Mouse (Mus musculus): ENCODE data around the gene Pard6b. TPM values are rescaled to one million over a fixed set of nuclear protein-coding genes. Genes with fewer than 3 reads are reported as not detected.

Pard6b gene
- total and polyA plus RNA-seq, 3 experiments: 3.9 to 7.6 TPM; not detected in 1

DNA sequence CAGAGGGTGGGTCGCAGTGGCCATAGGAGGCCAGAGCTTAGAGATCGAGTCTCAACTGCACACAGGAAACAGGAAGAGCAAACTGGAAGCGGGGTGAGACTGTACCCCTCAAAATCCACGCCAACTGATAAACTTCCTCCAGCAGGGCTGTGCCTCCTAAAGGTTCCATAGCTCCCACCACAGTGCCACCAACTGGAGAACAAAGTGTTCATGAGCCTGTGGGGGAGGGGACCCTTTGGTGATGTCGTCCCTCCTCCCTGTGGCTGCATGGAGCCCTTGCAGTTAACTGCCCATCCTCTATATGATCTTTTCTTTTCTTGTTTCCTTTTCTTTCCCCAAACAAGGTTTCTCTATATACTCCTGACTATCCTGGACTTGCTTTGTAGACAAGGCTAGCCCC is 32.9 kb downstream of the Pard6b start (continued):
- TF ChIP-seq CHD2 (IDR thresholded peaks at IDR 0.05; ENCODE audit: low read length): no peak

DNA sequence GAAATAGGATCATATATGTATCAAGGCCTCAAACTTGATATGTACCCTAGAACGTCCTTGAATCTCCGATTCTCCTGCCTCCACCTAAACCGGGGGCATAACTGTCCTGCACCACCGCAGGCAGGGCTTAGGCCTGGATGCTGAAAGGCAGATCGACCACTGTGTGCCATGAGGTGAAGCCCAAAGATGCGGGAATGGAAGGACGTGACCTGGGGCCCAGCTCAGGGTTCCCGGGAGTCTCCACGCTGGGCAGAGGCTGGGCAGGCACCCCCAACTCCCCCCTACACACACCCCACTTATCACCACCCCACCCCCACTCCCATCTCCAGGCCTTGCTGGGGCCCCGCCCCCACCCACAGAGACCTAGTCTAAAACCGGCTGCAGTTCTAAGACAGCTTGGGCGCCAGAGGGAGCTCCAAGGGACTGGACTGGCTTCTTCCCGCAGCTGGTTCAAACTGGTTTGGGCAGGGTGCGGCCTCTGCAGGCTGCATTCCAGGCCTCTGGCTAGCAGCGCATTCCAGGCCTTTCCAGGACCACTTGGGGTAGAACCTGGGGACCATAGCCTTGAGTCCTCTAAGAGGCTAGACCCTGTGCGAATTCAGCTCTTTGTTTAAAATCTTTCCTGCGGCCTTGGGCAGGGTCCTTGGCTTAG is 34.0 kb downstream of the Pard6b start:
- Histone ChIP-seq H3K27me3 (ENCODE audit: control insufficient read depth in 1 of 2, insufficient read depth in 2 of 2, low read length in 2 of 2) (no peaks in the 10 kb centered on the region), H3K27ac (ENCODE audit: control insufficient read depth, low read depth, low read length) (no peak overlapping the region), H3K4me3 (ENCODE audit: control insufficient read depth in 1 of 2, insufficient read depth in 1 of 2, low read depth in 2 of 2, low read length in 2 of 2) (no peak overlapping the region), H3K36me3 (ENCODE audit: control insufficient read depth in 1 of 2, insufficient read depth in 2 of 2, low read length in 2 of 2) (peaks cover 0 to 5% of the 10 kb centered on the region in 2 experiments; a peak in 2 of 4 replicates), H3K79me2 (ENCODE audit: control insufficient read depth, insufficient read depth, low read length, poor library complexity) (no peaks in the 10 kb centered on the region), H3K9me3 (replicated peaks; ENCODE audit: insufficient read depth, low read length) (no peaks in the 10 kb centered on the region), H3K9ac (ENCODE audit: control insufficient read depth, low read depth, low read length, poor library complexity, severe bottlenecking) (no peak overlapping the region), H3K4me1 (ENCODE audit: control insufficient read depth in 1 of 2, insufficient read depth in 2 of 2, low read length in 2 of 2) (peaks cover 0 to 8% of the 10 kb centered on the region in 2 experiments; a peak in 3 of 4 replicates)
- DNase-seq (ENCODE audit: low read depth, low spot score): no peak
- TF ChIP-seq CTCF (IDR thresholded peaks at IDR 0.05 in 2 of 3, conservative IDR thresholded peaks at IDR 0.05 in 1 of 3; ENCODE audit: control insufficient read depth in 1 of 3, insufficient read depth in 1 of 3, low read depth in 2 of 3, low read length in 3 of 3, poor library complexity in 1 of 3, severe bottlenecking in 1 of 3) (peak in 2 of 3 experiments; percentile 7 to 28; a peak in 3 of 6 replicates), MXI1 (IDR thresholded peaks at IDR 0.05; ENCODE audit: low read depth, low read length) (no peak)

DNA sequence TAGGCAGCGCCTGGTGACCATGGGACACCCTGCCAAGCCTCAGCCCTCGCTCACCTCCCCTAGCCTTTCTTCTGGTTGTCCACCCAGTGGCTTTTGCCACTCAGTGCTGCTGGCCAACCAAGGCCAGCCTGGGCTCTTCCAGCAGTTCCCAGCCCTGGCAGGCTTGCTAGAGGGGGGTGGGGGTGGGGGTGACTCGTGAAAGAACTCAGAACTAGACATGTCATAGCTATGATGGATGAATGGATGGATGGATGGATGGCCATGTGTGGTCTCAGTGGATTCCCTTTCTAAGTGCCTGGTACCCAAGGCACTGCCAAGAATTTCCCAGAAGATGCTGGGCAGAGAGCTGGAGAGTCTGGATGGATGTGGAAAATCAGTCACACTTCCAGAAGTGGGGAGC is 35.0 kb downstream of the Pard6b start:
- TF ChIP-seq POLR2A (IDR thresholded peaks at IDR 0.05; ENCODE audit: control insufficient read depth in 1 of 2, insufficient read depth in 1 of 2, low read depth in 1 of 2, low read length in 2 of 2, poor library complexity in 1 of 2) (no peak), NRF1 (IDR thresholded peaks at IDR 0.05; ENCODE audit: insufficient read depth, low read depth, low read length, poor library complexity, severe bottlenecking) (no peak), GABPA (IDR thresholded peaks at IDR 0.05; ENCODE audit: low read depth, low read length) (no peak), MAZ (IDR thresholded peaks at IDR 0.05; ENCODE audit: low read depth, low read length) (no peak)
- Histone ChIP-seq H3K9ac (ENCODE audit: control insufficient read depth, low read depth, low read length, poor library complexity, severe bottlenecking) (no peak overlapping the region), H3K9me3 (replicated peaks; ENCODE audit: insufficient read depth, low read length) (no peaks in the 10 kb centered on the region), H3K27me3 (ENCODE audit: control insufficient read depth in 1 of 2, insufficient read depth in 2 of 2, low read length in 2 of 2) (no peaks in the 10 kb centered on the region), H3K79me2 (ENCODE audit: control insufficient read depth, insufficient read depth, low read length, poor library complexity) (no peaks in the 10 kb centered on the region), H3K27ac (ENCODE audit: control insufficient read depth, low read depth, low read length) (no peak overlapping the region), H3K4me1 (ENCODE audit: control insufficient read depth in 1 of 2, insufficient read depth in 2 of 2, low read length in 2 of 2) (peaks cover 0 to 8% of the 10 kb centered on the region in 2 experiments; a peak in 3 of 4 replicates), H3K4me3 (ENCODE audit: control insufficient read depth in 1 of 2, insufficient read depth in 1 of 2, low read depth in 2 of 2, low read length in 2 of 2) (no peak overlapping the region), H3K36me3 (ENCODE audit: control insufficient read depth in 1 of 2, insufficient read depth in 2 of 2, low read length in 2 of 2) (peaks cover 0 to 5% of the 10 kb centered on the region in 2 experiments; a peak in 2 of 4 replicates)
- no peak for DNase-seq (ENCODE audit: low read depth, low spot score)

GRCm38 (mm10) chr2:168117147-168117546 is 36.3 kb downstream of the Pard6b start:
- H3K4me1 ChIP-seq (ENCODE audit: control insufficient read depth in 1 of 2, insufficient read depth in 2 of 2, low read length in 2 of 2): peaks cover 0 to 8% of the 10 kb centered on the region in 2 experiments; a peak in 3 of 4 replicates
- peak overlapping the region; percentile 44; the same call in 1 of the 2 replicates for H3K9ac ChIP-seq (ENCODE audit: control insufficient read depth, low read depth, low read length, poor library complexity, severe bottlenecking)
- peak; percentile 67 for DNase-seq (ENCODE audit: low read depth, low spot score)
- H3K9me3 ChIP-seq (replicated peaks; ENCODE audit: insufficient read depth, low read length): no peaks in the 10 kb centered on the region
- TF ChIP-seq SMC3 (IDR thresholded peaks at IDR 0.05; ENCODE audit: low read depth, low read length): peak; percentile 69
- no peak for TF ChIP-seq ZMIZ1 (IDR thresholded peaks at IDR 0.05; ENCODE audit: low read depth, low read length)
- no peak for TF ChIP-seq EP300 (IDR thresholded peaks at IDR 0.05; ENCODE audit: low read depth in 1 of 2, low read length in 2 of 2)
- TF ChIP-seq NRF1 (IDR thresholded peaks at IDR 0.05; ENCODE audit: insufficient read depth, low read depth, low read length, poor library complexity, severe bottlenecking): no peak
- TF ChIP-seq POLR2A (IDR thresholded peaks at IDR 0.05; ENCODE audit: control insufficient read depth in 1 of 2, insufficient read depth in 1 of 2, low read depth in 1 of 2, low read length in 2 of 2, poor library complexity in 1 of 2): no peak
- peak; percentile 55 for TF ChIP-seq ZC3H11A (IDR thresholded peaks at IDR 0.05; ENCODE audit: low read depth, low read length)
- TF ChIP-seq POLR2AphosphoS2 (IDR thresholded peaks at IDR 0.05; ENCODE audit: low read length): no peak
- no peak for TF ChIP-seq ETS1 (IDR thresholded peaks at IDR 0.05; ENCODE audit: low read depth, low read length)
- no peak for TF ChIP-seq CHD1 (IDR thresholded peaks at IDR 0.05; ENCODE audit: low read depth, low read length)
- TF ChIP-seq RCOR1 (IDR thresholded peaks at IDR 0.05; ENCODE audit: low read depth, low read length): no peak
- peak; percentile 83 to 91 (median 85) for TF ChIP-seq CTCF (IDR thresholded peaks at IDR 0.05 in 2 of 3, conservative IDR thresholded peaks at IDR 0.05 in 1 of 3; ENCODE audit: control insufficient read depth in 1 of 3, insufficient read depth in 1 of 3, low read depth in 2 of 3, low read length in 3 of 3, poor library complexity in 1 of 3, severe bottlenecking in 1 of 3)
- no peak; the same call in 1 of the 2 replicates for TF ChIP-seq E2F4 (IDR thresholded peaks at IDR 0.05; ENCODE audit: borderline replicate concordance, low read depth, low read length)
- TF ChIP-seq RAD21 (IDR thresholded peaks at IDR 0.05; ENCODE audit: low read depth, low read length): peak; percentile 79
- no peak overlapping the region for H3K27ac ChIP-seq (ENCODE audit: control insufficient read depth, low read depth, low read length)
- peak overlapping the region; percentile 13 to 34; a peak in 1 of 4 replicates for H3K4me3 ChIP-seq (ENCODE audit: control insufficient read depth in 1 of 2, insufficient read depth in 1 of 2, low read depth in 2 of 2, low read length in 2 of 2)
- H3K79me2 ChIP-seq (ENCODE audit: control insufficient read depth, insufficient read depth, low read length, poor library complexity): no peaks in the 10 kb centered on the region
- H3K27me3 ChIP-seq (ENCODE audit: control insufficient read depth in 1 of 2, insufficient read depth in 2 of 2, low read length in 2 of 2): no peaks in the 10 kb centered on the region
- H3K36me3 ChIP-seq (ENCODE audit: control insufficient read depth in 1 of 2, insufficient read depth in 2 of 2, low read length in 2 of 2): peaks cover 0 to 5% of the 10 kb centered on the region in 2 experiments; a peak in 2 of 4 replicates

Measured in MEL (cell line).